Mouse (Mus musculus): ENCODE measurements at regions not wholly inside any gene's neighbourhood (a gene's known extent, or its start where the extent isn't known, plus 50 kb on each side); places are given as distances from the start of the nearest gene placed in this dataset.

GRCm38 (mm10) chr8:25326930-25327329, 502.8 kb upstream of the Adam5 start:
- H3K4me3 ChIP-seq (ENCODE audit: low read depth, low read length) = no peak overlapping the region
- TF ChIP-seq EP300 (IDR thresholded peaks at IDR 0.05; ENCODE audit: low read depth) (no peak), CTCF (IDR thresholded peaks at IDR 0.05; ENCODE audit: low read depth) (no peak)
- no peaks in the 10 kb centered on the region for H3K9me3 ChIP-seq (replicated peaks; ENCODE audit: control insufficient read depth, low read length)
- no peak overlapping the region for H3K27ac ChIP-seq (ENCODE audit: low read depth)
- no peaks in the 10 kb centered on the region for H3K4me1 ChIP-seq (ENCODE audit: control insufficient read depth, insufficient read depth)
- 77% methylated on average over 6 of the region's 6 CpGs for WGBS
- no peaks in the 10 kb centered on the region for H3K36me3 ChIP-seq (replicated peaks; ENCODE audit: control insufficient read depth, insufficient read depth, low read length)
- DNase-seq (ENCODE audit: low spot score) (no peak), ATAC-seq (ENCODE audit: insufficient read depth, low read depth) (no peak)
- H3K4me2 ChIP-seq (ENCODE audit: low read depth, low read length) = no peak overlapping the region
- H3K9ac ChIP-seq (replicated peaks; ENCODE audit: low read depth, low read length) = no peak overlapping the region
- no peaks in the 10 kb centered on the region for H3K27me3 ChIP-seq (ENCODE audit: control insufficient read depth, insufficient read depth, low read length)

- no peak for ATAC-seq (ENCODE audit: insufficient read depth, low read depth)
- WGBS = 58% methylated on average over 12 of the region's 12 CpGs
Observed at GRCm38 (mm10) chr8:25326257-25326656, 502.1 kb upstream of the Adam5 start.

GRCm38 (mm10) chr8:25324731-25325130, 500.6 kb upstream of the Adam5 start:
- H3K9ac ChIP-seq (replicated peaks; ENCODE audit: low read depth, low read length) = no peak overlapping the region
- H3K4me1 ChIP-seq (ENCODE audit: control insufficient read depth, insufficient read depth) = no peaks in the 10 kb centered on the region
- no peak overlapping the region for H3K4me3 ChIP-seq (ENCODE audit: low read depth, low read length)
- H3K27ac ChIP-seq (ENCODE audit: low read depth) = no peak overlapping the region
- no peaks in the 10 kb centered on the region for H3K27me3 ChIP-seq (ENCODE audit: control insufficient read depth, insufficient read depth, low read length)
- ATAC-seq (ENCODE audit: insufficient read depth, low read depth) (no peak), DNase-seq (ENCODE audit: low spot score) (no peak)
- H3K36me3 ChIP-seq (replicated peaks; ENCODE audit: control insufficient read depth, insufficient read depth, low read length) = no peaks in the 10 kb centered on the region
- H3K4me2 ChIP-seq (ENCODE audit: low read depth, low read length) = no peak overlapping the region
- H3K9me3 ChIP-seq (replicated peaks; ENCODE audit: control insufficient read depth, low read length) = 0 out of 2 replicates have a peak, but pooled peaks cover 11% of the 10 kb centered on the region
- TF ChIP-seq EP300 (IDR thresholded peaks at IDR 0.05; ENCODE audit: low read depth) = no peak
- TF ChIP-seq CTCF (IDR thresholded peaks at IDR 0.05; ENCODE audit: low read depth) = no peak
- whole genome bisulfite sequencing = 83% methylated on average over 9 of the region's 9 CpGs

More at GRCm38 (mm10) chr8:25326257-25326656, 502.1 kb upstream of the Adam5 start:
- Histone ChIP-seq H3K27ac (ENCODE audit: low read depth) (no peak overlapping the region), H3K27me3 (ENCODE audit: control insufficient read depth, insufficient read depth, low read length) (no peaks in the 10 kb centered on the region), H3K4me1 (ENCODE audit: control insufficient read depth, insufficient read depth) (no peaks in the 10 kb centered on the region), H3K9me3 (replicated peaks; ENCODE audit: control insufficient read depth, low read length) (no peaks in the 10 kb centered on the region), H3K9ac (replicated peaks; ENCODE audit: low read depth, low read length) (no peak overlapping the region), H3K4me3 (ENCODE audit: low read depth, low read length) (no peak overlapping the region), H3K36me3 (replicated peaks; ENCODE audit: control insufficient read depth, insufficient read depth, low read length) (no peaks in the 10 kb centered on the region), H3K4me2 (ENCODE audit: low read depth, low read length) (no peak overlapping the region)
- TF ChIP-seq CTCF (IDR thresholded peaks at IDR 0.05; ENCODE audit: low read depth) (no peak), EP300 (IDR thresholded peaks at IDR 0.05; ENCODE audit: low read depth) (no peak)
- DNase-seq (ENCODE audit: low spot score) = no peak

- Histone ChIP-seq H3K27ac (ENCODE audit: low read depth) (no peak overlapping the region), H3K4me2 (ENCODE audit: low read depth, low read length) (no peak overlapping the region), H3K36me3 (replicated peaks; ENCODE audit: control insufficient read depth, insufficient read depth, low read length) (no peaks in the 10 kb centered on the region), H3K4me1 (ENCODE audit: control insufficient read depth, insufficient read depth) (no peaks in the 10 kb centered on the region), H3K9ac (replicated peaks; ENCODE audit: low read depth, low read length) (no peak overlapping the region), H3K4me3 (ENCODE audit: low read depth, low read length) (no peak overlapping the region), H3K27me3 (ENCODE audit: control insufficient read depth, insufficient read depth, low read length) (no peaks in the 10 kb centered on the region), H3K9me3 (replicated peaks; ENCODE audit: control insufficient read depth, low read length) (0 out of 2 replicates have a peak, but pooled peaks cover 11% of the 10 kb centered on the region)
- ATAC-seq (ENCODE audit: insufficient read depth, low read depth) (no peak), DNase-seq (ENCODE audit: low spot score) (no peak)
- TF ChIP-seq CTCF (IDR thresholded peaks at IDR 0.05; ENCODE audit: low read depth) (no peak), EP300 (IDR thresholded peaks at IDR 0.05; ENCODE audit: low read depth) (no peak)
- WGBS = 43% methylated on average over 19 of the region's 19 CpGs
Observed at GRCm38 (mm10) chr8:25323643-25324420, 499.7 kb upstream of the Adam5 start.

- 0 out of 2 replicates have a peak, but pooled peaks cover 11% of the 10 kb centered on the region for H3K9me3 ChIP-seq (replicated peaks; ENCODE audit: control insufficient read depth, low read length)
- TF ChIP-seq EP300 (IDR thresholded peaks at IDR 0.05; ENCODE audit: low read depth) = no peak
- no peak for TF ChIP-seq CTCF (IDR thresholded peaks at IDR 0.05; ENCODE audit: low read depth)
- no peaks in the 10 kb centered on the region for H3K36me3 ChIP-seq (replicated peaks; ENCODE audit: control insufficient read depth, insufficient read depth, low read length)
- H3K4me1 ChIP-seq (ENCODE audit: control insufficient read depth, insufficient read depth) = no peaks in the 10 kb centered on the region
- H3K4me2 ChIP-seq (ENCODE audit: low read depth, low read length) = no peak overlapping the region
- no peak overlapping the region for H3K27ac ChIP-seq (ENCODE audit: low read depth)
- 80% methylated on average over 4 of the region's 4 CpGs for WGBS
- ATAC-seq (ENCODE audit: insufficient read depth, low read depth) (no peak), DNase-seq (ENCODE audit: low spot score) (no peak)
- no peak overlapping the region for H3K9ac ChIP-seq (replicated peaks; ENCODE audit: low read depth, low read length)
- H3K4me3 ChIP-seq (ENCODE audit: low read depth, low read length) = no peak overlapping the region
- no peaks in the 10 kb centered on the region for H3K27me3 ChIP-seq (ENCODE audit: control insufficient read depth, insufficient read depth, low read length)
Observed at GRCm38 (mm10) chr8:25316383-25316782, 492.2 kb upstream of the Adam5 start.
